Comparison of ENCODE assay signal across 13 mouse cellular contexts in the genomic region with DNA sequence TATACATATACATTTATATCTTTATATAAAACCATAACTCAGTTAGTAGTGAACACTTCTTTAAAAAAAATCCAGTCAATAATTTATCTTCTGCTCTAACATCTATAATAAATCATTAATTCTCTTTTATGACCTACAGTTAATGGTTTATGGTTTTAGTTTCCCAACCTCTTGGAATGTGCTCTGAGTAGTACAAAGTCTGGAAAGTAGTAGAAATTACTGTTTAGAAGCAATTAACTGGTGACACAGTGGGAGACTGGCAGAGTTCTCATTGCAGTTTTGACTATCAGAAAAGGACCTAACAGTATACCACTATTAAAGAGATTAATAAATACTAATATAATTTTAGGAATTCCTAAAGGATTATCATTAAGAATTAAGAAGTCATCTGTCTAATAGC.
"Had no signal": no experiment of that assay in that cellular context is flagged by ENCODE, and none has a peak within 500 bp of the region (broad histone marks: within the 10 kb centered on the region; RNA-seq: fewer than 3 reads in every experiment).

No protein-coding gene starts in this region.

- H3K4me1 ChIP-seq: hindbrain, embryonic 15.5 days; limb, embryonic 10.5 days; liver, embryonic 13.5 days; lung, embryonic 15.5 days; neural tube, embryonic 15.5 days had no signal

- H3K9me3 ChIP-seq: hindbrain, embryonic 15.5 days; limb, embryonic 10.5 days; liver, embryonic 13.5 days; lung, embryonic 15.5 days; midbrain, embryonic 13.5 days; neural tube, embryonic 15.5 days had no signal

- H3K36me3 ChIP-seq: hindbrain, embryonic 15.5 days; limb, embryonic 10.5 days; liver, embryonic 13.5 days; lung, embryonic 15.5 days; midbrain, embryonic 13.5 days; neural tube, embryonic 15.5 days had no signal

- H3K9ac ChIP-seq: hindbrain, embryonic 15.5 days; liver, embryonic 13.5 days; liver, postnatal 0 days; lung, embryonic 15.5 days; midbrain, embryonic 13.5 days; neural tube, embryonic 15.5 days had no signal

- ATAC-seq: inflammation-experienced regulatory T-cells, adult 6 months; liver, postnatal 0 days; midbrain, embryonic 13.5 days had no signal

- H3K27me3 ChIP-seq: hindbrain, embryonic 15.5 days; liver, embryonic 13.5 days; lung, embryonic 15.5 days; midbrain, embryonic 13.5 days; neural tube, embryonic 15.5 days had no signal

- DNase-seq: liver, embryonic 13.5 days; liver, postnatal 0 days; right cerebral cortex, adult 18-20 months; right cerebral cortex, postnatal 25 days; thymus, postnatal 36 days had no signal

- H3K27ac ChIP-seq: hindbrain, embryonic 15.5 days; left cerebral cortex, adult 2 months; limb, embryonic 10.5 days; liver, embryonic 13.5 days; lung, embryonic 15.5 days; midbrain, embryonic 13.5 days; neural tube, embryonic 15.5 days had no signal

- H3K4me2 ChIP-seq: hindbrain, embryonic 15.5 days; liver, embryonic 13.5 days; lung, embryonic 15.5 days; midbrain, embryonic 13.5 days; neural tube, embryonic 15.5 days had no signal

- H3K4me3 ChIP-seq: hindbrain, embryonic 15.5 days; left cerebral cortex, adult 2 months; limb, embryonic 10.5 days; liver, embryonic 13.5 days; lung, embryonic 15.5 days; midbrain, embryonic 13.5 days; myocyte; neural tube, embryonic 15.5 days had no signal
